ENCODE assay signal across 8 mouse cellular contexts in genomic region chr1:55193316-55193715, GRCm38 (mm10). TPM values are rescaled to one million over a fixed set of nuclear protein-coding genes. Genes with fewer than 3 reads are reported as not detected.
A peak's percentile ranks its signal among the peaks of the same experiment; 100 is the strongest.
DNase-seq lines count a peak whose midpoint lies in the region; ATAC-seq and TF ChIP-seq lines count a peak whose summit lies in the region.

No protein-coding gene starts in this region.

- peak; percentile 86 for ATAC-seq in heart, embryonic 12.5 days (ENCODE audit: insufficient number of reproducible peaks, low FRiP score)
- peak; percentile 67 for ATAC-seq in kidney, embryonic 15.5 days (replicated peaks; ENCODE audit: low FRiP score)

- WGBS in heart, embryonic 12.5 days = 49% methylated on average over 2 of the region's 2 CpGs
- WGBS in kidney, embryonic 15.5 days = 39% methylated on average over 2 of the region's 2 CpGs

- H3K27ac ChIP-seq in heart, embryonic 12.5 days (ENCODE audit: poor library complexity, severe bottlenecking) = peak overlapping the region; percentile 37
- H3K27ac ChIP-seq in kidney, embryonic 15.5 days = peak overlapping the region; percentile 72
- no peak overlapping the region for H3K27ac ChIP-seq in left cerebral cortex, adult 2 months

- no peaks in the 10 kb centered on the region for H3K27me3 ChIP-seq in heart, embryonic 12.5 days (replicated peaks)
- no peaks in the 10 kb centered on the region for H3K27me3 ChIP-seq in kidney, embryonic 15.5 days

- peak; percentile 45 to 57 for DNase-seq in cerebellum, postnatal 10 days
- DNase-seq in cerebellum, adult 9-11 months = no peak
- DNase-seq in embryo, embryonic 10.5 days (ENCODE audit: low spot score) = peak; percentile 72
- DNase-seq in lung, postnatal 4 days = peak; percentile 80 to 89
- DNase-seq in frontal cortex, postnatal 36 days (ENCODE audit: low spot score in 2 of 2) = no peak
- DNase-seq in left cerebral cortex, adult 2 months (ENCODE audit: extremely low spot score in 1 of 2, low spot score in 2 of 2) = no peak

- no peaks in the 10 kb centered on the region for H3K9me3 ChIP-seq in heart, embryonic 12.5 days (replicated peaks)
- no peaks in the 10 kb centered on the region for H3K9me3 ChIP-seq in kidney, embryonic 15.5 days (replicated peaks)

- peaks cover 24% of the 10 kb centered on the region for H3K4me1 ChIP-seq in heart, embryonic 12.5 days (replicated peaks)
- H3K4me1 ChIP-seq in kidney, embryonic 15.5 days = peaks cover 34% of the 10 kb centered on the region

- peaks cover 3% of the 10 kb centered on the region; the same call in 1 of the 2 replicates for H3K36me3 ChIP-seq in heart, embryonic 12.5 days
- no peaks in the 10 kb centered on the region for H3K36me3 ChIP-seq in kidney, embryonic 15.5 days

- no peak for TF ChIP-seq CTCF in left cerebral cortex, adult 2 months (IDR thresholded peaks at IDR 0.05)

- H3K4me3 ChIP-seq in heart, embryonic 12.5 days = no peak overlapping the region
- no peak overlapping the region for H3K4me3 ChIP-seq in kidney, embryonic 15.5 days (replicated peaks)
- H3K4me3 ChIP-seq in left cerebral cortex, adult 2 months = no peak overlapping the region

- no peak overlapping the region for H3K9ac ChIP-seq in heart, embryonic 12.5 days
- H3K9ac ChIP-seq in kidney, embryonic 15.5 days = no peak overlapping the region

- H3K4me2 ChIP-seq in heart, embryonic 12.5 days = no peak overlapping the region
- no peak overlapping the region for H3K4me2 ChIP-seq in kidney, embryonic 15.5 days

- intact Hi-C loops in left cerebral cortex, adult 2 months (cut with DNase I) = loop anchor here (5.0 kb wide), 1 partner anchor 34 kb away; the partner anchor contains the start of gene Rftn2

RNA-seq across cellular contexts. Expression of gene Rftn2, which starts 33.3 kb away (rescaled TPM):
- polyA plus RNA-seq in heart, embryonic 12.5 days (2016; fragmentation: Nextera tagmentation; extraction: Ambion mirVana) = 6.5 and 6.8 TPM in 2 replicates
- 7.6 and 8.4 TPM in 2 replicates for polyA plus RNA-seq in kidney, embryonic 15.5 days (2015; fragmentation: Nextera tagmentation; extraction: Ambion mirVana)
- 10 to 100 TPM; 20.2 to 23.6 TPM for total RNA-seq in left cerebral cortex, adult 2 months (2021)

RNA-seq across cellular contexts. Expression of gene Mars2, which starts 43.7 kb away (rescaled TPM):
- polyA plus RNA-seq in heart, embryonic 12.5 days (2016; fragmentation: Nextera tagmentation; extraction: Ambion mirVana) = 4.0 and 4.1 TPM in 2 replicates
- polyA plus RNA-seq in kidney, embryonic 15.5 days (2015; fragmentation: Nextera tagmentation; extraction: Ambion mirVana) = 2.4 and 2.5 TPM in 2 replicates
- total RNA-seq in left cerebral cortex, adult 2 months (2021) = 10 to 100 TPM; 10.2 to 10.7 TPM

Comparison
In these comparisons a context has a peak if more than half of its experiments do, and no peak if none do; other contexts are left out.
1. DNase-seq: peak in cerebellum, postnatal 10 days (2 of 2), embryo, embryonic 10.5 days (single experiment) and lung, postnatal 4 days (2 of 2); none in cerebellum, adult 9-11 months (single experiment), frontal cortex, postnatal 36 days (0 of 2) and left cerebral cortex, adult 2 months (0 of 2).